Mouse (Mus musculus) left cerebral cortex, postnatal 10 days (tissue): ENCODE data around the gene Sobp. TPM values are rescaled to one million over a fixed set of nuclear protein-coding genes. Genes with fewer than 3 reads are reported as not detected.

Experiments used
- DNase-seq, 2 experiments: peaks; one replicate each; pipeline ENCODE4 v3.0.0; 2021 to 2022; ENCODE audit warnings: low spot score in 2 of 2, mixed read lengths in 1 of 2; ENCODE audit errors: extremely low spot score in 1 of 2
- intact Hi-C: fragments of 180-260 bp; cut with DNase I; formaldehyde crosslinking; loops from one replicate; pipeline ENCODE4 v1.15.1; 2025
- total RNA-seq, 2 experiments: library from RNA; stranded (reverse); gene quantifications; 2 replicates each; pipeline ENCODE4 v1.2.3; 2021

Sobp gene
- 100 to 1,000 TPM; 107 to 112 TPM for total RNA-seq

GRCm38 (mm10) chr10:43174326-43175155 is at the start of gene Sobp, which contains the start of gene 9030612E09Rik:
Gene Sobp (minus strand): TSS chr10:43174530.
Gene 9030612E09Rik (plus strand): TSS chr10:43174704.
- intact Hi-C loops, result loop anchor here (5.0 kb wide), 2 partner anchors 48 to 152 kb away; partner anchors contain the start of gene Pdss2
- peak; percentile 72 to 87 for DNase-seq

- intact Hi-C loops, result loop anchor here (5.0 kb wide), 2 partner anchors 51 to 54 kb away; partner anchors contain the start of genes 9030612E09Rik and Sobp
- DNase-seq, result no peak
Observed at GRCm38 (mm10) chr10:43223391-43223790, 49.1 kb upstream of the Sobp start.

GRCm38 (mm10) chr10:43221659-43222058 is 47.3 kb upstream of the Sobp start:
- peak in 1 of 2 experiments; percentile 45 for DNase-seq

GRCm38 (mm10) chr10:43220910-43221625 is 46.7 kb upstream of the Sobp start, which contains the start of gene Pdss2:
Gene Pdss2 (plus strand): TSS chr10:43221486.
- peak; percentile 92 to 96 for DNase-seq
- intact Hi-C loops, result loop anchor here (5.0 kb wide), 2 partner anchors 49 to 56 kb away; partner anchors contain the start of genes 9030612E09Rik and Sobp

More at GRCm38 (mm10) chr10:43221659-43222058, 47.3 kb upstream of the Sobp start:
- intact Hi-C loops, result loop anchor here (5.0 kb wide), 2 partner anchors 49 to 56 kb away; partner anchors contain the start of genes 9030612E09Rik and Sobp

GRCm38 (mm10) chr10:43220479-43220878 is 46.1 kb upstream of the Sobp start:
- DNase-seq, result peak in 1 of 2 experiments; percentile 4

GRCm38 (mm10) chr10:43217361-43217900 is 43.1 kb upstream of the Sobp start:
- intact Hi-C loops, result no loop called here
- no peak for DNase-seq

More at GRCm38 (mm10) chr10:43220479-43220878, 46.1 kb upstream of the Sobp start:
- intact Hi-C loops, result loop anchor here (5.0 kb wide), 2 partner anchors 48 to 57 kb away; partner anchors contain the start of genes 9030612E09Rik and Sobp

- peak in 1 of 2 experiments; percentile 37 for DNase-seq
- intact Hi-C loops, result no loop called here
Observed at GRCm38 (mm10) chr10:43211866-43212265, 37.5 kb upstream of the Sobp start.

GRCm38 (mm10) chr10:43203865-43204264 is 29.5 kb upstream of the Sobp start:
- intact Hi-C loops, result no loop called here
- DNase-seq, result no peak

- no peak for DNase-seq
- intact Hi-C loops, result no loop called here
Observed at GRCm38 (mm10) chr10:43200206-43200605, 25.9 kb upstream of the Sobp start.

GRCm38 (mm10) chr10:43180313-43180912 is 6.1 kb upstream of the Sobp start:
- intact Hi-C loops, result no loop called here
- no peak for DNase-seq

GRCm38 (mm10) chr10:43175156-43175601 is 849 bp upstream of the Sobp start:
- peak in 1 of 2 experiments; percentile 55 for DNase-seq
- intact Hi-C loops, result no loop called here

GRCm38 (mm10) chr10:43173828-43174325 is 453 bp downstream of the Sobp start:
- DNase-seq, result no peak
- intact Hi-C loops, result loop anchor here (5.0 kb wide), 2 partner anchors 48 to 152 kb away; partner anchors contain the start of gene Pdss2

- DNase-seq, result peak in 1 of 2 experiments; percentile 89
Observed at GRCm38 (mm10) chr10:43173141-43173827, 1.0 kb downstream of the Sobp start.

GRCm38 (mm10) chr10:43172554-43172953 is 1.8 kb downstream of the Sobp start:
- intact Hi-C loops, result loop anchor here (5.0 kb wide), 2 partner anchors 50 to 150 kb away; partner anchors contain the start of gene Pdss2
- DNase-seq, result no peak

More at GRCm38 (mm10) chr10:43173141-43173827, 1.0 kb downstream of the Sobp start:
- intact Hi-C loops, result loop anchor here (5.0 kb wide), 2 partner anchors 49 to 151 kb away; partner anchors contain the start of gene Pdss2

GRCm38 (mm10) chr10:43172066-43172465 is 2.3 kb downstream of the Sobp start:
- no peak for DNase-seq
- intact Hi-C loops, result loop anchor here (5.0 kb wide), 2 partner anchors 50 to 150 kb away; partner anchors contain the start of gene Pdss2

GRCm38 (mm10) chr10:43171106-43171505 is 3.2 kb downstream of the Sobp start:
- intact Hi-C loops, result loop anchor here (5.0 kb wide), 2 partner anchors 51 to 149 kb away; partner anchors contain the start of gene Pdss2
- no peak for DNase-seq

GRCm38 (mm10) chr10:43168847-43169246 is 5.5 kb downstream of the Sobp start:
- intact Hi-C loops, result no loop called here
- no peak for DNase-seq
